Mouse (Mus musculus): ENCODE data around the gene Ndufs2. TPM values are rescaled to one million over a fixed set of nuclear protein-coding genes. Genes with fewer than 3 reads are reported as not detected.

Ndufs2 gene
- polyA plus RNA-seq, 1 experiment from 2014 or later: 216 TPM

DNA sequence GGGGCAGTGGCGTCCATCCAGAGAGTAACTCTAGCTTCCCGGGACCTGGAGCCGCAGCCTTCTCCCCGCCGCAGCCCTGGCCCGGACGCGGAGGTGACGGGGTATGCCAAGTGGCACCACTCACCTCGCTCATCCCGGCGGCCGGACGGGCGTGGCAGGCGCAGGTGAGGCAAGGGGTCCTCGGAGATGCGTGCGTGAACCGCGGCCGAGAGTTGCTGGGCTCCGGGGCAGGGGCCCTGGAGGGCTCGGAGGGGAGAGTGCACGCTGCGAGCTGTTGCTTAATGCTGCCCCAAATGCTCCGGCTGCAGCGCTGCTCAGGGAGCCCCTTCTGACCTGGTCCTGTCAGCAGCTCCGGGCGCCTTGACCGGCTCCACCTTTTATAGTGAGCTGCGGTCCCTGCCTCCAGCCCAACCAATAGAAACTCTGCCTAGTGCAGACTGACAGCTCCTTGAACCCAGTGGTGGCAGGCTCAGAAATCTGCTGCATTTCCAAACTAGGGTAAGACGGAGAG lies 55.2 kb downstream of the Ndufs2 start, which contains the start of gene Pcp4l1:
Pcp4l1 (minus strand) TSS at position 382 of the 511 bp plus-strand sequence.
- peak within 1 kb of the TSS; percentile 59 for H3K4me3 ChIP-seq
- peaks cover 70% of the 10 kb centered on the region for H3K27me3 ChIP-seq
- H3K27ac ChIP-seq: no peak within 1 kb of the TSS
- no peaks in the 10 kb centered on the region for H3K36me3 ChIP-seq (ENCODE audit: poor library complexity, severe bottlenecking)
- no peaks in the 10 kb centered on the region for H3K9me3 ChIP-seq (replicated peaks)
- peak within 1 kb of the TSS; percentile 68 for H3K9ac ChIP-seq
- peak within 1 kb of the TSS; percentile 97 for H3K4me2 ChIP-seq
- peak; percentile 89 for ATAC-seq
- H3K4me1 ChIP-seq: peaks cover 27% of the 10 kb centered on the region
- WGBS: 0% methylated on average over 33 of the region's 33 CpGs

DNA sequence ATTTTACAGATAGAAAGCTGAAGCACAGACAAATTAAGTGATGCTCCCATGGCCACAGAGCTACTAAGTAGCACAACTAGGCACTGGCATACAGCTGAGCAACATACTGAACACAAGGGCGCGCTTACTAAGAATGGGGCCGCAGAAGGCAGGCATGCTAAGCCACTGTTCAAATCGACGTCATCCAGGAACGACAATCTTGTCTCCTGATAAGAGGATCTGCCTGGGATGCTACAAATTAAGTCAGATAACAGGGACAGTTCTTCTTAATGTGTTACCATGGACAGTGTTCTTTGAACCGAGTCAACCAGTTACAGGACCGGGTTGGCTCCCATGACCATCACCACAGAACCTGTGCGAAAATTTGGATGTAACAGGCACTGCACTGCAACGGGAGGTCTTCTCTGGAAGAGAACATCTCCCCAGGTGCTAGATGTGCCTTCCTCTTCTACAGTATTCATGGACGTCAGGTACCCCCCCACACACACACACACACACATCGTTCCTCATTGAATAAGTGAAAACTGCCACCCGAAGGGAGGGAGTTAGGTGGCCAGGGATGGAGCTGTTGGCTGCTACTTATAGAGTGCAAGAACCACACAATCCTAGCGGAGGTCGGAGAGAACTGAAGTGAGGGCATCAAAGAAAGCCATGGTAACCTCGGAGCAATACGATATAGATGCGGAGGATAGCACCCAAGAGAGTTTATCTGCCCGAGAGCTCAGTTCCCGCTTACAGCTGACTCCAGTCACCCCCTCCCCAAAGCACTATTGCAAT lies 56.0 kb downstream of the Ndufs2 start:
- Histone ChIP-seq H3K27me3 (peaks cover 71% of the 10 kb centered on the region), H3K4me3 (peak overlapping the region; percentile 59), H3K27ac (no peak overlapping the region), H3K9me3 (replicated peaks) (no peaks in the 10 kb centered on the region), H3K9ac (peak overlapping the region; percentile 68), H3K4me2 (peak overlapping the region; percentile 97), H3K4me1 (peaks cover 27% of the 10 kb centered on the region), H3K36me3 (ENCODE audit: poor library complexity, severe bottlenecking) (no peaks in the 10 kb centered on the region)
- ATAC-seq: peak; percentile 7; the same call in 1 of the 2 replicates
- 5% methylated on average over 20 of the region's 20 CpGs for WGBS

DNA sequence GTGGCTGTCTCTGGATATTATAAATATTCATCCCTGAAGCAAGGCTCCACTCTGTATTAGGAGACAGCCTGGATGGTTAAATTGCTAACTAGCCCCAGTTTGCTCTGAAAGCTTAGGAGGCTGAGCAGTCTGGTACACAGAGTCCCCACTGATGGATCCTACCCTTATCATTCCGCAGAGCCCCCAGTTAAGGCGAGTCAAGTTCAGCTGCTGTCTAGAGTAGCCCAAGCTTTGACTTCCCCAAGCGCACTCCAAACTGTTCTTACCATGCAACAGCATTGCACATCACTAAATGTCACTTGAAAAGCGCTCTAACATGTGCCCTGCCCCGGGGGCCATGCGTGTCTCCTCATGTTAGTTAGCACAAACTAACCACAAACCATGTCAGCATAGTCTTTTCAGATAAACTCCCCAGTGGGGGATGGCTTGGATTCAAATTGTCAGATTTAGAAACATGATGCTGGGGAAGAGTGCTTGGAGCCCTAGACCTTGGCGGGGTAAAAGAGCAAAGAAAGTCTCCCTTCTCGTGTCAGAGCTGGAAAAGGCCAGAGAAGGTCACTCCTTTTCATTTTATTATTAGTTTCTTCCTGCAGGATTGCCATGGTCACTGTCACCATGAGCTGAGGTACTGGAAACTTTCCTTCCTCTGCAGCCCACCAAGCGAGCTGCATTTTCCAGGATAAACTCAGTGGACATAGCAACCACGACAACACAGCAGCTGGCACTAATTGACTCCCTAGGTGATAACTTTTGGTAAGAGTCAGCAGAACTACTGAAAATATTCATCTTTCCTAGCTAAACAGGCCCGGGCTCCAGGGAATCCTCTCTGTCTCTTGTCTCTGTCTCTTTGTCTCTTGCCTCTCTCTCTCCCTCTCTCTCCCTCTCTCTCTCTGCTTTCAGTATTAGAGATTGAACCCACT lies 57.0 kb downstream of the Ndufs2 start:
- ATAC-seq: no peak
- peaks cover 34% of the 10 kb centered on the region for H3K4me1 ChIP-seq
- H3K9me3 ChIP-seq (replicated peaks): no peaks in the 10 kb centered on the region
- no peak overlapping the region for H3K9ac ChIP-seq
- 0 out of 2 replicates have a peak overlapping the region, but pooled peaks have one; percentile 47 for H3K4me2 ChIP-seq
- peaks cover 78% of the 10 kb centered on the region for H3K27me3 ChIP-seq
- H3K4me3 ChIP-seq: peak overlapping the region; percentile 24
- 27% methylated on average over 11 of the region's 11 CpGs for WGBS
- H3K36me3 ChIP-seq (ENCODE audit: poor library complexity, severe bottlenecking): no peaks in the 10 kb centered on the region
- no peak overlapping the region for H3K27ac ChIP-seq

DNA sequence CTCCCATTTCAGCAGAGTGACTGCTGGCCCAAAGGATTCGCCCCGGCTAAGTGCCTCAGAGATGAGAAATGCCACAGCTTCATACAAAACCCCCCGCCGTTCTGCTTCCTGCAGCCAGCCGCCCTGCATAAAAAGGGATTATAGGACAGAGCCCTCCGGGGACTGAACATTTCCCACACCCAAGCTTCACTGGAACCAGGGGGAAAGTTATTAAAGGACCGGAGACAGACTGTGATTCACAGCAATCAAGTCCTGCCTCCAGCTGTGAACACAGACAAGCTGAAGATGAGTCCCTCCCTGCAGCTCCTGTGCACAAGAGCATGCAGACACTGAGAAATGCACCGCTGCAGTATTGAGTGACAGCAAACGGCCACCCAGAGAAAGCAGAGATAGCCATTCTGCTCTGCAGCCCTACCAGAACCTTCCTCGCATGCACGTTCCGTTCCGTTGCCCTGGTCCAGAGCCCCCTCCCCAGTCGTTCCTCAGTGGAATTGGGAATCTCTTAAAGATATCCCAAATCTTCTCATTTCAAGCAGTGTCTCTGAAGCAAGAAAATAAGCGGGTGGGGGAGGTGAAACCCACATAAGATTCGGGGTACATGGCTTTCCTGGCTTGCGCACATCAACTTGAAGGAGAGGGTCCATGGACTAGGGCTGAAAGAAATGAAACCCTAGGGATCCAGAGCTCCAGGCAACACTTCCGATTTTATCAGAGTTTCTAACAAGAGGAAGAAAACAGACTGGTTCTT lies 57.9 kb downstream of the Ndufs2 start:
- no peaks in the 10 kb centered on the region for H3K9me3 ChIP-seq (replicated peaks)
- H3K4me1 ChIP-seq: peaks cover 42% of the 10 kb centered on the region
- H3K4me3 ChIP-seq: peak overlapping the region; percentile 24
- H3K4me2 ChIP-seq: peak overlapping the region; percentile 47
- WGBS: 5% methylated on average over 18 of the region's 18 CpGs
- H3K27ac ChIP-seq: no peak overlapping the region
- ATAC-seq: 0 out of 2 replicates have a peak, but pooled peaks have one; percentile 16
- H3K36me3 ChIP-seq (ENCODE audit: poor library complexity, severe bottlenecking): no peaks in the 10 kb centered on the region
- H3K9ac ChIP-seq: peak overlapping the region; percentile 21; the same call in 1 of the 2 replicates
- peaks cover 80% of the 10 kb centered on the region for H3K27me3 ChIP-seq

DNA sequence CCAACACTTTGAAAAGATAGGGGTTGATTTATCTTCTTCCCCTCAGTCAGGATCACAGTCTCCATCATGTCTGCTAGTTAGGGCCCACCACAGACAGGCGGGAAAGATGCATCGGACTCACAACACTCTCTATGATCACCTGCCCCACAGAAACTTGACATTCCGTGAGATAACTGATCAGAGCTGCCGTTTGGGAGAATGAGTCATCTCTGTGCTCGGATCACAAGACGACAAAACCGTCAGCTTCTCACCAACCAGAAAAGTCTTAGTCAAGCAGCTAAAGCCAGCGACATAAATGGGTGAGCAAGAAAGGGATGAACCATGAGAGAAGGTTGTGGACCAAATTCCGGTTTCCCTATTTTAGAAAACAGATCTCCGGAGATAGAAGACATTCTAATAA lies 58.9 kb downstream of the Ndufs2 start:
- no peaks in the 10 kb centered on the region for H3K9me3 ChIP-seq (replicated peaks)
- peaks cover 47% of the 10 kb centered on the region for H3K4me1 ChIP-seq
- WGBS: 47% methylated on average over 10 of the region's 10 CpGs
- no peak overlapping the region for H3K4me3 ChIP-seq
- ATAC-seq: no peak
- no peak overlapping the region for H3K9ac ChIP-seq
- H3K27ac ChIP-seq: no peak overlapping the region
- H3K27me3 ChIP-seq: peaks cover 76% of the 10 kb centered on the region
- no peak overlapping the region for H3K4me2 ChIP-seq
- no peaks in the 10 kb centered on the region for H3K36me3 ChIP-seq (ENCODE audit: poor library complexity, severe bottlenecking)

DNA sequence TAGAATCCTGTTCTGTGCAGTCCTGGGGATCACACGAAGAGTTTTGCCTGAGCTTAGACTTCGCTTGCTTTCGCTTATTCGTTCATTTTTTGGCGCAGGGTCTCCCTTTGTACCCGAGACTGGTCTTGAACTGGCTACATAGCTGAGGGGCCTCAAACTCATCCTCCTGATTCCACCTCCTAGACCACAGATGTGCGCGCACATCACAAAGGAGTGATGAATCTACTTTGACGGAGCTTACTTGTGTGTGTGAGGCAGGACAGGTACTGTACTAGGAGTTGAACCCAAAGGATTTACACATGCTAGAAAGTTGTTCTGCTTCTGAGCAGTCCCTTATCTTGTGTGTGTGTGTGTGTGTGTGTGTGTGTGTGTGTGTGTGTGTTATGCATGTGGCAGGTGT lies 60.4 kb downstream of the Ndufs2 start:
- no peak for ATAC-seq
- WGBS: 96% methylated on average over 9 of the region's 9 CpGs
- H3K27ac ChIP-seq: no peak overlapping the region
- H3K27me3 ChIP-seq: peaks cover 61% of the 10 kb centered on the region
- no peaks in the 10 kb centered on the region for H3K9me3 ChIP-seq (replicated peaks)
- peaks cover 42% of the 10 kb centered on the region for H3K4me1 ChIP-seq
- H3K4me2 ChIP-seq: no peak overlapping the region
- H3K36me3 ChIP-seq (ENCODE audit: poor library complexity, severe bottlenecking): no peaks in the 10 kb centered on the region
- no peak overlapping the region for H3K4me3 ChIP-seq
- H3K9ac ChIP-seq: no peak overlapping the region

DNA sequence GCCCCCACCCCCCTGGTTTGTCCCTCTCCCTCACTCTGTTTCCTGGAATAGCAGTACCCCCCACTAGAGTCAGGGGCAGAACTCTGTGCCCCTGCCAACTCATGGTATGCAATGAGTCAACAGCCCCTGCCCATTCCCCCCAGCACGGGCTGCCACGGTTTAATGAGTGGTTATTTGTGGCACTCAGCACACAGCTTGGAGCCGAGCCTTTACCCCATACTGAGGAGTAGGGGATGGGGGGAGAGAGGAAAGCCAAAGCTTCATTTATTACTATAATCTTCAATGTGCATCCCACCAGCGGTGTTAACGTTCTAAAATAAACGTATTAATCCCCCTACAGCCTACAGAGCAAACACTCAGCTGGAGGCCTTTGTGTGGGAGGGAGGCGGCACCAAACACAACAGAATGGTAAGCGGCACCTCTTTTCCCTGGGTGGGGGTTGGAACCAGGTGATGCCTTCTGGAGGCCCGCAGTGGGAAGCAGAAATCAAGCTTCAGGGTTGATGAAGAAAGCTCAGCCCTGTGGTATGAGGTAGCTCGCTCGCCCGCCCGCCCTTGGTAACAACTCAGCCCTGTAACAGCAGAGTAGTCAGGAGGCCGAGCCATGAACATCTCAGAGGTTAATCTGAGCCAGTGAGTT lies 61.6 kb downstream of the Ndufs2 start:
- Histone ChIP-seq H3K4me3 (no peak overlapping the region), H3K9ac (no peak overlapping the region), H3K9me3 (replicated peaks) (no peaks in the 10 kb centered on the region), H3K27me3 (peaks cover 49% of the 10 kb centered on the region), H3K4me1 (peaks cover 35% of the 10 kb centered on the region), H3K27ac (no peak overlapping the region; the same call in none of the 2 replicates), H3K4me2 (no peak overlapping the region), H3K36me3 (ENCODE audit: poor library complexity, severe bottlenecking) (no peaks in the 10 kb centered on the region)
- ATAC-seq: peak; percentile 52; the same call in 1 of the 2 replicates
- WGBS: 18% methylated on average over 14 of the region's 14 CpGs

DNA sequence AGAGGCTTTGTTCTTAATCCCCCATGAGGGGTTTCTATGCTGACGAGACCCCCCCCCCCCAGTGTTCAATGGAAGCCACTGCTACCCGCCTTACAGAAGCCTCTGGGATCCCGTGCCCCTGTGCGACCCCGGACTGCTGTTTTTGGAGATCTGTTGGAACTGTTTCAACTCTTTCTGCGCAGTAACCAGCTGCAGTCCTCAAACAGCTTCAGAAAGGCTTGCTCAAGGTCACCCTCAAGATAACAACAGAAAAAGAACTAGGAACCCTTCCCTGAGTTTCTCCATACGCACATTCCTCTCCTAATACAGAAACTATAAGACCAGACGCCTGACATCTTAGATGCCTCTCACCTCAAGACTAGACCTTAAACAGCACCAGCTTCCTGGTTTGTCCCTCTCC lies 62.1 kb downstream of the Ndufs2 start:
- no peak overlapping the region; the same call in 1 of the 2 replicates for H3K27ac ChIP-seq
- H3K4me1 ChIP-seq: peaks cover 35% of the 10 kb centered on the region
- H3K4me3 ChIP-seq: no peak overlapping the region
- H3K9me3 ChIP-seq (replicated peaks): no peaks in the 10 kb centered on the region
- ATAC-seq: no peak
- no peak overlapping the region for H3K4me2 ChIP-seq
- WGBS: 10% methylated on average over 8 of the region's 8 CpGs
- no peak overlapping the region; the same call in 1 of the 2 replicates for H3K9ac ChIP-seq
- peaks cover 44% of the 10 kb centered on the region for H3K27me3 ChIP-seq
- H3K36me3 ChIP-seq (ENCODE audit: poor library complexity, severe bottlenecking): no peaks in the 10 kb centered on the region

DNA sequence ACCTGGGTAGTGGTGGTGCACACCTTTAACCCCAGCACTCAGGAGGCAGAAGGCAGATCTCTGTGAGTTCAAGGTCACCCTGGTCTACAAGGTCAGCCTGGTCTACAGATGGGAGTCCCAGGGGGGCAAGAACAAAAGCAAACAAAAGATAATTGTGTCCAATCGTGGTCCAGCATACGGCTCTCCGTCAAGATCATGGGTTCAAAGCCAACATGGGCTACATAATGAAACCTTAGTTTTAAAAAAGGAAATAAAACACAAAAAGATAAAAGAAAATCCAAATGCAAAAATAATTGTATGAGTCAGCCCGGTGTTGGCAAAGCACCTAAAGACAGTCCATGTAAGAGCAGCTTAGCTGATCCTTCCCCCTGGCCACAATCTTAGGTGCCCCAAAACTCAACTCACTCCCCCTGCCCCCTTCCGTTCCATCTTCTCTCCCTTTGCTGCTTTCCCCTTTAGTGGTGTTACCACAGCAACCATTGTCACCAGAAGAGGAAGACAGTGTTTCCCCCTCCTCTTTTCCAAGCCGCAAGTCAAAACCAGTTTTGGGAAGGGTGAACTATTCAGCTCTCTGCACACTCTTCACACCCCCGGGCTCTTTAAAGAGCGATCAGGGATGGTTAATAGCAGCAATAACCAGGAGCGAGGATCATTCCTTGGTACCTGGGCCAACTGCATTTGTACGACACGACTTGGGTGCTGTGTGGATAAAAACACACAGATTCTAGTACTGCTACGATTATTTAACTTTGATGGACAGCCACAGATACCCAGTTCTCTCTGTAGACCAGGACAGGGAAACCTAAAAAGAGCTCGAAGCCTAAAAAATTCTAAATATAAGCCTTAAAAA lies 63.1 kb downstream of the Ndufs2 start:
- WGBS: 30% methylated on average over 13 of the region's 13 CpGs
- Histone ChIP-seq H3K4me2 (no peak overlapping the region), H3K27me3 (peaks cover 34% of the 10 kb centered on the region), H3K4me1 (peaks cover 25% of the 10 kb centered on the region), H3K9ac (no peak overlapping the region), H3K4me3 (no peak overlapping the region), H3K36me3 (ENCODE audit: poor library complexity, severe bottlenecking) (no peaks in the 10 kb centered on the region), H3K27ac (no peak overlapping the region), H3K9me3 (replicated peaks) (no peaks in the 10 kb centered on the region)
- no peak for ATAC-seq

DNA sequence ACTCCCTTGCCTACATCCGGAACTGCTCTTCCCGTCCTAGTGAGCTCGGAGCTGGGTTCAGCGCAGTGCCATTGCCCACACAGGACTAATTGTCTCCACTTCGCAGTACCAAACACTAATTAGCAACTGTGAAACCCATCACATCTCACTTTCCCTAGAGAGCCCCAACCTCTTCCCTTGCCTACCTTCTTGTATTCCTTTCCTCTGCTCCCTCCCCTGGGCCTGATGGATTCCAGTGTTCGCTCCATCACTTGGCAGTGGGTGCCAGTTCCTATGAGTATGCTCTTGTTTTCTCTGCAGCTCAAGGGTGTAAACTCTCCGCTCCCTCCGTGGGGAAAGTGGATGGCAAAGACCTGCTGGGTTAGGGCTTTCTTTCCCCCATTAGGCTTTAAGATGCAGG lies 65.5 kb downstream of the Ndufs2 start:
- Histone ChIP-seq H3K36me3 (ENCODE audit: poor library complexity, severe bottlenecking) (no peaks in the 10 kb centered on the region), H3K4me1 (peaks cover 20% of the 10 kb centered on the region), H3K4me2 (no peak overlapping the region), H3K27me3 (peaks cover 10% of the 10 kb centered on the region), H3K27ac (no peak overlapping the region), H3K9me3 (replicated peaks) (no peaks in the 10 kb centered on the region), H3K9ac (no peak overlapping the region), H3K4me3 (no peak overlapping the region)
- no peak for ATAC-seq
- 66% methylated on average over 8 of the region's 8 CpGs for WGBS
